Mouse (Mus musculus) frontal cortex, postnatal 10 days (tissue): ENCODE data around the gene Hoxb3.

Source experiments
- DNase-seq, 2 experiments: peaks; one replicate each; pipeline ENCODE4 v3.0.0; 2022; ENCODE audit warnings: low spot score in 2 of 2, mixed read lengths in 1 of 2

Hoxb3 gene

DNA sequence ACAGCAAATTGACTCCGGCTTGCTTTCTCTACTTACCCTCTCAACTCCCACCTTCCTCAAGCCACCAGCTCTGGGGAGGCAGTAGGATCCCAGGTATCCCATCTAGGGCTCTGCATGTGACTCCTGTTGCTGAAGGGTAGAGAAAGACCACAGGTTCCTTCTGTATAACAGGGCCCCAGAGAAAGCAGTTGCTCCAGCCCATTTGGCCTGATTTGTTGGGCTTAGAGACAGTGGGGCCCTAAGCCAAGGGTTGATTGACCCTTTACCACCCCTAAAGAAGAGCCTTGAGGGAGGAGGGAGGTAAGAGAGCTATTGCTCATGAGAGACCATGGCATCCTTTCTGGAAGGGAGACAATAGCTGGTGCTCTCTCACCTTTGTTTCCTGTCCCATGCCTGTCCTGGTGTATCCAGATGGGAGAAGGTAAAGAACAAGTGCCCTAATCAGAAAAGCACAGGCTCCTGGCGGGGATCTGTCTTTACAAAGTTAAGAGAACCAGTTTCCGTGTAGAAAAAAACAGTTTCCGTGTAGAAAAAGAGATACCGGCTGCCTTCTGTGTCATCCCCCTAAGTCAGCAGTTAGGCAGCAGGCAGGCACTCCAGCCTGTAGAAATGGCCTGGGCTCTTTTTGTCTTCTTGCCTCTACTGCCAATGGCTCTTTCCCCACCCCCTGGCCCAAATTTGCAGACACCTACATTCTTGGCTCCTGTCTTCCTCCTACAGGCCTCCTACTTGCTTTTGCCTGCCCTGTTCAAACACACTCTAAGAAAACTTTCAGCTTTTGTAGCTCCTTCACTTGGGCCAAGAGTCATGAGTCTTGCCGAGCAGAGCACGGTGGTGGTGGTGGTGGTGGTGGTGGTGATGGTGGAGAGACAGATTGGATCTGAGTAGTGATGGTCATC, 16.1 kb downstream of the Hoxb3 start:
- DNase-seq, result no peak

GRCm38 (mm10) chr11:96340698-96341365, 17.7 kb downstream of the Hoxb3 start:
- no peak for DNase-seq

DNA sequence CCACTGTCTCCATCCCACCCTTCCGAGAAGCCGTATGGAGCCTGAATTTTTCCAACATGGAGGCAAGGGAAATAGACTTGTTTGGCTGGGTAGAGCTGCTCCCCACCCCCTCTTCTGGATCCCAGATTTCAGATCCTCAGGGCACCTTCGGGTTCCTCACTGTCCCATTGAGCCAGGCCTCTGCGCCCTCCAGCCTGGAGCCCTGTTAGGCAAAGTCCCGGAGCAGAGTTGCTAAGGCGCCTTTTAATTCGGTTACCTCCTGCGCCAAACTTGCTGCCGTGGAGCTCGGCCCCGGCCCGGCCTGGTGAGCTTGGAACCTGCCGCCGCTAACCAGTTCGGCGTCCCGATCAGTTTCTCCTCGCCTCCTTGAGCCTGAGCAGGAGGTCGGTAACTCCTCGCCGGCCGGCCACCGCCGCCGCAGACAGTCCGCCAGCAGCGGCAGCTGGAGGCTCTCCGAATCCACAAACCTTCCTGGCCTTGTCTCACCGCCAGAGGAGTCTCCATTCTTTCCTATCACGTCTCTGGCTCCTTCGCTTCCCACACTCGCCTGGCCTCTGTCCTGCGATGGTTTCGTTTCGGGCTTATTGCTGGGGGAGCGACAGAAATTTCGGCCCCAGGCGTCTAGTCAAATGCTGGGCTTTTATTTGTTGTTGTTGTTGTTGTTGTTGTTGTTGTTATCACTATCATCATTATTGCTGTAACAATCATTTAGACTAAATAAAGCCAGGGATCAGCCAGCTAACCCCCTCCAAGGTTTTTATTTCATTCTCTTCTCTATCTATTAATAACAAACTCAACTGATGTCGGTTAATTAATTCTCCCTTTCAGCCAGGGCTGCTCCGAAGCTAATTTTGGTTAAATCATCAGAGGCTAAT, 18.8 kb downstream of the Hoxb3 start:
- no peak for DNase-seq

DNA sequence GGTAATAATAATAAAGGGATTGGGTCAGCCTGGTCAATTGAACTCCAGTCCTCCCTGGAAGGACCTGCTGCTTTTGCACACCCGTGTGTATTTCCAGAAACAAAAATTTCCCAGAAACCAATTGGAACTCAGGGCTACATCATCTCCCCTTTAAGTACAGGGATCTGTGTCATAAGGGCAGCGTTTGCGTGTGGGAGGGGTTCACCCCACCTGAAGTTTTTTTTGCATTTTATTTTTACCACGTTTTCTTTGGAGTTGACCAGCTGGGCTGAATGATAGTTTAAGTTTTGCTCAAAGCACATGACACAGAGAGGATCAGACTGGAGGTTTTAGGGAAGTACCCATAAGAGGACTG, 19.4 kb downstream of the Hoxb3 start:
- no peak for DNase-seq

GRCm38 (mm10) chr11:96343206-96343745, 20.1 kb downstream of the Hoxb3 start:
- no peak for DNase-seq

GRCm38 (mm10) chr11:96344061-96344877, 21.1 kb downstream of the Hoxb3 start:
- DNase-seq, result no peak

- no peak for DNase-seq
Observed at GRCm38 (mm10) chr11:96344878-96345159, 21.7 kb downstream of the Hoxb3 start.

DNA sequence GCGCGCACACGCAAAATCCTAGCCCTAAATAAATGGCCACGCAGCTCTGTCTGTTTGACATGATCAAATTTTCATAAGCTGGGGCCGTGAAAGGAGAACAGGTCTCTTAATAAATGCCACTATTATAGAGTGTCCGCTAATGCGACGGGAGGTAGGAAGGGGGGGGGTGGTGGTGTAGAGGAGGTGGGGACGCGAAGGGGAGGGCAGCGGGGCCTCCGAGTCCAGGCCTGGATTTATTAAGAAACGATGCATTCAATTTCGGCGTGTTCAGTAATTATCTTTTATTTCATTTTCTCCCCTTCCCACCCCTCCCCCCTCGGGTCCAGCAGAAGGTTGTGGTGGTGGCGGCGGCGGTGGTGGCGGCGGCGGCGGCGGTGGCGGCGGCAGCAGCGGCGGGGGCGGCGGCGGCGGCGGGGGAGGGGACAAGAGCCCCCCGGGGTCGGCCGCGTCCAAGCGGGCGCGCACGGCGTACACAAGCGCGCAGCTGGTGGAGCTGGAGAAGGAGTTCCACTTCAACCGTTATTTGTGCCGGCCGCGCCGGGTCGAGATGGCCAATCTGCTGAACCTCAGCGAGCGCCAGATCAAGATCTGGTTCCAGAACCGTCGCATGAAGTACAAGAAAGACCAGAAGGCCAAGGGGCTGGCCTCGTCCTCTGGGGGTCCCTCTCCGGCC, 22.2 kb downstream of the Hoxb3 start:
- DNase-seq, result no peak

DNA sequence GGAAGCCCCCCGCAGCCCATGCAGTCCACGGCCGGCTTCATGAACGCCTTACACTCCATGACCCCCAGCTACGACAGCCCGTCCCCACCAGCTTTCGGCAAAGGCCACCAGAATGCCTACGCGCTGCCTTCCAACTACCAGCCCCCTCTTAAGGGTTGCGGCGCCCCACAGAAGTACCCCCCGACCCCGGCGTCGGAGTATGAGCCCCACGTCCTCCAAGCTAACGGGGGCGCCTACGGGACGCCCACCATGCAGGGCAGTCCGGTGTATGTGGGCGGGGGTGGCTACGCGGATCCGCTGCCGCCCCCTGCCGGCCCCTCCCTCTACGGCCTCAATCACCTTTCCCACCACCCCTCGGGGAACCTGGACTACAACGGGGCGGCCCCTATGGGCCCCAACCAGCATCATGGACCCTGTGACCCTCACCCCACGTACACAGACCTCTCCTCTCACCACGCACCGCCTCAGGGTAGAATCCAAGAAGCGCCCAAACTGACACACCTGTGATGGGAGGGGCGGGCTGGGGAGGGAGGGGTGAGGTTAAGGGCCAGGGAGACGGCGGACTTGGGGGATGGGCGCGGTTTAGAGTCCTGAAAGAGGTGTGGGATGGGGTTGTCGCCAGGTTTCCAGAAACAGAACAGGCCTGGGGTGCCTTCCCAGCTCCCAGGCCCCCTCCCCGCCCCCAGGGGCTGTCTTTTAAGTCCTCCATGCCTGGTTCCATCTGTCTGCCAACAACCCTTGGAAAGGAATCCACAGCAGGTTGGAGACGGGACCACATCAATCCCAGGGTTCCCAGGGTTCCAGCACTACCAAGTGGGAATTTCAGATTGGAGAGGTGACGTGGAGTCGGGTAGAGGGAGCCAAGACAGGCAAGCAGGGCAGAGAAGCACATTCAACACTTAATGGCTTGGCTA, 23.0 kb downstream of the Hoxb3 start:
- DNase-seq, result no peak

GRCm38 (mm10) chr11:96346916-96347520, 23.9 kb downstream of the Hoxb3 start:
- no peak for DNase-seq

- DNase-seq, result no peak
Observed at GRCm38 (mm10) chr11:96347717-96348116, 24.6 kb downstream of the Hoxb3 start.

DNA sequence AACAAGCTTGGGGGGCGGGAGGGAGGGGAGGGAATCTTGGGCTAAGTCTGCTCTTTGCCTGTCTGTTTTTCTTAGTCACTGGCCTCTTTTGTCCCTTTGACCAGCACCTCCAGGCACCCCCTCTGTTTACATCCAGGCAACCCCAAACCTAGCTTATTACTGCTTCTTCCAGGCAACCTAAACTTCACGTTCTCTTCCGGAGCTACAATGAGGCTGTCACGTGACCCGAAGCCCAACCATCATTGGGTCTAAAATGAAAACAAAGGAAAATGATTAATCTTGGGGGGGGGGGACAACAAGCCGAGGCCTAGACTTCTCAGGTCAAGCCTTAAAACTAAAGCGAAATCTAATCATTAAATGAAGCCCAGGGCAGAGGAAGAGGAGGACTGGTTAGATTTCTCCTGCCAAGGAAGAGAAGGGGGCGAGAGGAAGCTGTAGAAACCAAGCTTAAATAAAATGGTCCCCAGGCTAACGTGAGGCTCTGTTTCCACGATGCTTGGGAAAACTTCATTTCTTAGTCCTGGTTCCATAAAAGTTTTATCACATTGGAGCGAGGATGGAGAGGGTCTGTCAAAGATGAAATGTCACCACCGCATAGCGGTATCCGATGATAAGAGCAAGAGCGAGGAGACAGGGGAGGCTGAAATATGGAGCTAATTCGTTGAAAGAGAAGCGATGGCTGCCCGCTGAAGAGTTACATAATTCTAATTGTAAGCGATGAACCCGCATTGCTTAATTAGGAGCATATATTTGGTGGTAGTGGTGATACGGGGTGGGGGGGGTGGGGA, 25.2 kb downstream of the Hoxb3 start:
- DNase-seq, result no peak

DNA sequence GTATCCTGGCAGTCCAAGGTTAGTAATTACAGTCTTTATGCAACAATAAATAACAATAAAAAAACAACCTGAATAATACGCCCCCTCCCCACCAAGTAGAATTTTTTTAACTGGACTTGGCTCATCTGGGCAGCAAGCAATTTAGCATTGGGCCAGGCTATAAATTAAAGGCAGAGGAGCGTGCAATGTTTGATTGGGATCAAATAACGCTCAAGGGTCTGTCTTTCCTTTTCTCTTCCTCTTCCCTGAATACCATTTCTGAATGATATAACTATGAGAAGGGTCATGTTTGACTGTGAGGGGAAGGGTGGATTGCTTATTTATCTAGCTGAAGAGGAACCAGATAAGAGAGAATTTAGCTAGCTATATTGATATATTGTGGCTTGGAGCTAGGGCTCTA, 25.9 kb downstream of the Hoxb3 start:
- no peak for DNase-seq

GRCm38 (mm10) chr11:96349491-96350340, 26.6 kb downstream of the Hoxb3 start:
- DNase-seq, result no peak

DNA sequence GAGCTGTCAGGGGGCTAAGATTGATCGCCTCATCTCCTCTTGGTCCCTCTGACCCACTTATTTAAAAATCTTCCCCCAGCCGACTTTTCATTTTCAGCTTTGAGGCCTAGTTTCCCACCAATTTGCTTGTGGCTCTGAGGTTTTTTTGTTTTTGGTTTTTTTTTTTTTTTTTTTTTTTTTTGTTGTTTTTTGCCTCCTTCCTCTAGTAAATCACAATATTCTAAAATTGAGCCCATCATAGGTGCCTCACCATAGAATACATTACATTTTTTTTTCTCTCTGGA, 27.2 kb downstream of the Hoxb3 start, which contains the start of gene Hoxb2:
Gene Hoxb2, plus strand, starts transcription at position 185 of the 284 bp plus-strand sequence.
- no peak for DNase-seq

GRCm38 (mm10) chr11:96350791-96351190, 27.7 kb downstream of the Hoxb3 start:
- no peak for DNase-seq

GRCm38 (mm10) chr11:96351312-96351711, 28.2 kb downstream of the Hoxb3 start:
- DNase-seq, result no peak

DNA sequence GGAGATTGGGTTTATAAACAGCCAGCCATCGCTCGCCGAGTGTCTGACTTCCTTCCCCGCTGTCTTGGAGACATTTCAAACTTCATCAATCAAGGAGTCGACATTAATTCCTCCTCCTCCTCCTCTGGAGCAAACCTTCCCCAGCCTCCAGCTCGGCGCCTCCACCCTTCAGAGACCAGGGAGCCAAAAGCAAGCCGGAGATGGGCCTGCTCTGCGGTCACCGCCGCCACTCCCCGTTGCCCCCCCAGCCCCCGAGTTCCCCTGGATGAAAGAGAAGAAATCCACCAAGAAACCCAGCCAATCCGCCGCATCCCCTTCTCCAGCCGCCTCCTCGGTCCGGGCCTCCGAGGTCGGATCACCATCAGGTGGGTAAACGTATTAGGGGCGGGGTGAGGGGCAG, 28.7 kb downstream of the Hoxb3 start:
- no peak for DNase-seq
